Mouse (Mus musculus): Measurements from ENCODE around the gene Rufy4. TPM values are rescaled to one million over a fixed set of nuclear protein-coding genes. Genes with fewer than 3 reads are reported as not detected.

Rufy4 gene
- total RNA-seq (2021) = under 1 TPM; 0.18 to 0.24 TPM
- long read RNA-seq, experiment 1 = 0 reads
- long read RNA-seq, experiment 2, partial matches to known transcripts = 0 of 1 reads
- long read RNA-seq, experiment 2, other reads (novel, unspliced or antisense) = 1 of 1 reads

GRCm38 (mm10) chr1:74124991-74125552 is at the start of gene Rufy4:
Gene Rufy4 (plus strand): TSS chr1:74125541.
- DNase-seq (ENCODE audit: low spot score in 2 of 2) = peak; percentile 64 to 77

GRCm38 (mm10) chr1:74076230-74076629 is 49.1 kb upstream of the Rufy4 start:
- DNase-seq (ENCODE audit: low spot score in 2 of 2) = no peak

- peak; percentile 71 to 76 for DNase-seq (ENCODE audit: low spot score in 2 of 2)
These were observed 48.0 kb upstream of the Rufy4 start for GRCm38 (mm10) chr1:74077353-74077752.

GRCm38 (mm10) chr1:74081573-74081989 is 43.8 kb upstream of the Rufy4 start:
- DNase-seq (ENCODE audit: low spot score in 2 of 2) = no peak

GRCm38 (mm10) chr1:74082841-74083463 is 42.4 kb upstream of the Rufy4 start:
- peak in 1 of 2 experiments; percentile 27 for DNase-seq (ENCODE audit: low spot score in 2 of 2)

GRCm38 (mm10) chr1:74084065-74084705 is 41.2 kb upstream of the Rufy4 start:
- DNase-seq (ENCODE audit: low spot score in 2 of 2) = no peak

GRCm38 (mm10) chr1:74084752-74085151 is 40.6 kb upstream of the Rufy4 start:
- DNase-seq (ENCODE audit: low spot score in 2 of 2) = no peak

- DNase-seq (ENCODE audit: low spot score in 2 of 2) = no peak
These were observed 39.8 kb upstream of the Rufy4 start for GRCm38 (mm10) chr1:74085566-74085965.

- no peak for DNase-seq (ENCODE audit: low spot score in 2 of 2)
These were observed 36.8 kb upstream of the Rufy4 start for GRCm38 (mm10) chr1:74088569-74088968.

GRCm38 (mm10) chr1:74090329-74090728 is 35.0 kb upstream of the Rufy4 start:
- DNase-seq (ENCODE audit: low spot score in 2 of 2) = no peak

- no peak for DNase-seq (ENCODE audit: low spot score in 2 of 2)
These were observed 34.2 kb upstream of the Rufy4 start for GRCm38 (mm10) chr1:74091138-74091537.

- DNase-seq (ENCODE audit: low spot score in 2 of 2) = no peak
These were observed 33.6 kb upstream of the Rufy4 start for GRCm38 (mm10) chr1:74091611-74092224.

GRCm38 (mm10) chr1:74092242-74092641 is 33.1 kb upstream of the Rufy4 start:
- DNase-seq (ENCODE audit: low spot score in 2 of 2) = no peak

- no peak for DNase-seq (ENCODE audit: low spot score in 2 of 2)
These were observed 31.9 kb upstream of the Rufy4 start for GRCm38 (mm10) chr1:74093447-74093846.

GRCm38 (mm10) chr1:74094497-74095270 is 30.7 kb upstream of the Rufy4 start:
- DNase-seq (ENCODE audit: low spot score in 2 of 2) = peak; percentile 28 to 46

- no peak for DNase-seq (ENCODE audit: low spot score in 2 of 2)
These were observed 30.0 kb upstream of the Rufy4 start for GRCm38 (mm10) chr1:74095296-74095695.

GRCm38 (mm10) chr1:74095728-74096127 is 29.6 kb upstream of the Rufy4 start:
- no peak for DNase-seq (ENCODE audit: low spot score in 2 of 2)

GRCm38 (mm10) chr1:74098004-74099000 is 27.0 kb upstream of the Rufy4 start:
- DNase-seq (ENCODE audit: low spot score in 2 of 2) = peak; percentile 41 to 56

GRCm38 (mm10) chr1:74099001-74099435 is 26.3 kb upstream of the Rufy4 start:
- no peak for DNase-seq (ENCODE audit: low spot score in 2 of 2)
